Mouse (Mus musculus): ENCODE results near the gene Lingo1.
A peak's percentile ranks its signal among the peaks of the same experiment; 100 is the strongest.

Lingo1 gene

DNA sequence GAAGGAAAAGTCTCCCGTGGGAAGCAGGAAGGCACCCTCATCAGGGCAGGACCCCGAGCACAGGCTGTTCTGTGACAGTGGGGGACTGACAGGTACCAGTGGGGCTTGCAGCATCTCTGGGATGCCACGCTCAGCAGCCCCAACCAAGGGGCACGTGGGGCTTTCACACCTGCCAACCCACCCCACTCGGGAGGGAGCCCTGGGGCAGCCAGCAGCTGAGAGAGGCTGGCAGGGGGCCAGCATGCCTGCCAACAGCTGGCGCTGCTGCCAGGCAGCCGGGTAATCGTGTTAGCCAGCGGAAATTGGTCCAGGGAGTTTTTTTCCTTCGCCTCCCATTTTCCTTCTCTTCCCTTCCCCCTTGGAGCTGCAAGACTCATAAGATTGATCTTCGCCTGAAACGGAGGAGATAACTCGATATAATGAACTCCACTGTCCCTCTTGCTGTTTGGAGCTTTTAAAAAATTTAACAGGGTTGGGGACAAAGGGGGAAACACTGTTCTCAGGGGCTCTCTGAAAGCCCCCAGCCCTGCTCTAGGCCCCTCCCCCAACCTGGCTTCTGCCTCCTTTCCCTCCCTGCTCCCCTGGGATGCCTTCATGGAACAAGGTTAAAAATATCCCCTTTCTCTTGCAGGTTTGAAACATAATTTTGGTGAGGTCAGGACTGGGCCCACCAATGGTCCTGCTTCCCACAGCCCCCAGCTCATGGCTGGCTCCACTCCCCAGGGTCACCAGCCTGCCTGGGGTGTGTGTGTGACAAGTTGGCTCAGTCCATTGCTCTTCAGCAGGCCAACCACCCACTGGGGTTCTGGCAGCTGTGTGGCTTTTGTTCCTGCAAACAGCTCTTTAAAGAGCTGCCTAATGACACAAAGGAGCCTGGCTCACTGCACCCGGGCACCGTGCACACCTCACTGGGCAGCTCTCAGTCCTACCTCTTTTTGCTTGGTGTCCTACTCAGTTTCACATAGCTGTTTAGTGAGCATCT, 68.3 kb downstream of the Lingo1 start:
- DNase-seq (ENCODE audit: low read depth, low spot score), result peak; percentile 51

DNA sequence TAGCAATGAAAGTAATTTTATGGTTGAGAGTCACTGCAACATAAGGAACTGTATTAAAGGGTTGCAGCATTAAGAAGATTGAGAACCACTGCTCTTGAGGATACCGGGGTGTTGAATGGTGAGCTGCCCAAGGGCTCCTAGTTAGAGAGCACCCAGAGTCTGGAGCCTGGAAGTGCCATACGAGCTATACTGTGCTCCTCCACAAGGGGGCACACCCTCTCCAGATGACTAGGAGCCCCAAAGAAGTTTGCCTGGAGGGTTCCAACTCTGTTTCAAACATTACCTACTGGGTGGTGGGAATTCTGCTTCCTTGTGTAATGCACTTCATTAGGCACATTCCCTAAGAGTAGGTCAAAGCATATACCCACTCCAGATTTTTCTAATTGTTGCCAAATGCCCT, 70.5 kb downstream of the Lingo1 start:
- DNase-seq (ENCODE audit: low read depth, low spot score), result peak; percentile 48

DNA sequence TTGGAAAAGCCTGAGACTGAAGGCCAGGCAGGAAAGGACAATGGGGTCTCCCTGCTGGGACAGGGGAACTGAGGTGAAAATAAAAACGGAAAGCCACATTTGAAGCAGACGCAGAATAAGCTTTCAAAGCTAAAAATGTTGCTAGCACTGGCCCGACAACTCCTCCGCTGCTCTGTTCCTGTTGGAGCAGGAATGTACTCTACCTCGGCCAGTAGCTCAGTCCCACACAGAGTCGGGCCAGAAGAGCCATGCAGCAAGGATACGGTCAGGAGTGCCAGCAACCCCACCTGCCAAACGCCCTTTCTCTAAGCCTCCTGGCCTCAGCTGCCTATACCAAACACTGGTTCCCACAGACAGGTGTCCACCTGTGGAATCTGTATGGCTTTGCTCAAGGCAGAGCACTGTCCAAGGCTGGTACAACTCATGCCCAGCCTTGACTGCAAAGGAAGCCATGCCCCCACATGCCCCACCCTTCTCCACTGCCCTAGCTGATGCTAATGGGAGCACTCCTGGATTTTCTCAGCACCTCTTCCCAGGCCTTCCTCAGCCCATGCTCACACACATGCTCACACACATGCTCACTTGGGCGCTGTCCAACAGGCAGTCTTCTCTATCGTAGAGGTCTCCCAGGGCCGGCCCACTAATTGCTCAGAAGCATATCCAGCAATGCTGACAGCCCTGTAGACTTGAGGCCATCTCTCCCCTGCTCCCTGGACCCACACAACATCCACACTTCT, 74.0 kb downstream of the Lingo1 start:
- DNase-seq (ENCODE audit: low read depth, low spot score), result no peak

DNA sequence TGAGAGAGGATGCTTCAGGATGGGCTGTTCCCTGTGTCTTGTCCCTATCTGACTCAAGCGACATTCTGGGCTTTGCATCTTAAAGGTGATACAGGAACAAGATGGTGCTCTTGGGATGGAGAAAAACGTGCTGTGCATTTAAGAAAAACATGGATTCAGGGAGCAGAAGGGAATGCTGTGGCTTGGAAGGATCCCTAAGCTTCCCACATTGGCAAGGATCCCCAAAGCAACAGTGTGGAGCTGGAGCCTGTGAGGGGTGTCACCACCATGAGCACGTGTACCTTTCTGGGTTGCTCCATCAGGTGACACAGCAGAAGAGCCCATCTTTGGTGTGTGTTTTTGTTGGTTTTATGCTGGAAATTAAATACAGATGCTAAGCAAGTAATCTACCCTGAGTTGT, 77.3 kb downstream of the Lingo1 start:
- DNase-seq (ENCODE audit: low read depth, low spot score), result no peak

DNA sequence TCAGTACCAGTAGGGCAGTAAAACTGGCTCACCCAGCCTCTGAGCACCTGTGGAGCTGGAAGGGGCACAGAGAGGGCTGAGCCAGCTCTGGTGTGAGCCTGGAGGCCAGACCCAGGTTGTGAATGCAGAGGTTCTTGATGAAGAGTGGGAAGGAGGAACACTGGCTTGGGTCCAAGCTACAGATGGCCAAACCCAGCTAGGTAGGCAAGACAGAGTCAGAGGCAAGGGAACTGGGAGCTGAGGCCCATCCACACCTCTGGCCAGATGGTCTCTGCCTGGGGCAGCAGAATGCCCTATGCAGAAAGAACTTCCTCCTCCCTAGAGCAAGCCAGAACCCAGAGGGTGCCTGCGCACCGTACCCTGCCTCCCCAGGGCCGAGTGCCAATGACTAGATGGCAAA, 79.7 kb downstream of the Lingo1 start:
- no peak for DNase-seq (ENCODE audit: low read depth, low spot score)

DNA sequence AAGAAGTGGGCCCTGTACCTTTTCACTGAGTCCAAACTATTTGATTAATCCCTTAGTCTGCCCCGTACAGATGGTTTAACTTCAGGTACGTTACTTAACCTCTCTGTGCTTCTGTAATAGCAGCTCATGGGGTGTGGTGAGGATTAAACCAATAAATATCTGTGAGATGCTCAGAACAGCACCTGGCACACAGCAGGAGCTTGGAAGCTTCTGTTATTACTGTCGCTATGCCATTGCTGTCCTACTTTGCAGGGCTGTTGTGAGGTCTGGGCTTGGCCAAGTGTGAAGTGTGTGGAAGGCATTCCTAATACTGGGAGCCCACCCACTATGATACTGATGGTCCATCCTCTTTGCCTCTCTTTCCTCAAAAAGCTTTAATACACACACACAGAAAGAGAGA, 80.2 kb downstream of the Lingo1 start:
- no peak for DNase-seq (ENCODE audit: low read depth, low spot score)

DNA sequence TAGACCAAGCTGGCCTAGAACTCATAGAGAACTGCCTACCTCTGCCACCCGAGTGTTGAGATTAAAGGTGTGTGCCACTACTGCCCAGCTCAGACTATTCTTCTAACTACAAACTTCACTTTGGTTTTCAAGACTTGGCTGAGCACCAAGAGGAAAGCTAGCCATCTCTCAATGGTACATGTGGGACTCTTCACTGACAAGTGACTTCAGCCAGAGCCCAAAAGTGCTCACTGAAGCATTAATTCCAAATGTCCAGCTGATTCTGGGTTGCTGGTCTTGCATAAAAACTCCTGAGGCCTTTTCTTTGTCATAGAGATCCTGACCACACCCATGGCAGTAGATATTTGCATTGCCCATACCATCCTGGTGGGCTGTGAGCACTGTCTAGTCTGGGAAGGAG, 81.9 kb downstream of the Lingo1 start:
- no peak for DNase-seq (ENCODE audit: low read depth, low spot score)

DNA sequence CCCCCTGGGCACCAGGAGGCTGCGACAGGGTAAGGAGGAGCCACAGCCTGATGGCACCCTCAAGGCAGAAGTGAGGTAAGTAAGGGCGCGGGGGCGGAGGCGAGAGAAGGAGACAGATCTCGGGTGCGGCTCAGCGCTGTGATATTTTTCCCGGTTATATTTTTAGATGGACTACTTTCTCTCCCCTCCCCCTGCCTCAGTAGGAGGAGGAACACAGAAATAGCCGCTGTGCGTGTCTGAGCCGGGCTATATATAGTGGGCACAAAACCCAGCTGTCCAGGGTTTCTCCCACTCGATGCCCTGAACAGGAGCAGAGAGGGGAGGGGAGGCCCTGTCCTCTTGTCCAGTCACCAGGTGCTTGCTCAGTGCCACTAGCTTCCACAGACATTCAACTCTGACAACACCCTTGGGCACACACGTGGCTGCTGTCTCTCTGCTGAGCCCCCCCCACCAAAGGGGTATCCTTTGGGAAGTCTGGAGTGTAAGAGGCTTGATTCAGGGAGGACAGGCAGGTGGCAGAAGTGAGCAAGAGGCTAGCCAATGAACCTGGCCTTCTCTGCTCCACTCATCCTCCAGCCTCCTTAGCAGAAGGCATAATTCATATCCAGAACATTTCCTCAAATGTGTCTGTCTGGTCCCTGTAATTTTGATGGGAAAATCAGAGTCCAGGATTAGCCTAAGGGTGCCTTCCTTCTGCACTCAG, 83.5 kb downstream of the Lingo1 start:
- peak; percentile 89 for DNase-seq (ENCODE audit: low read depth, low spot score)

DNA sequence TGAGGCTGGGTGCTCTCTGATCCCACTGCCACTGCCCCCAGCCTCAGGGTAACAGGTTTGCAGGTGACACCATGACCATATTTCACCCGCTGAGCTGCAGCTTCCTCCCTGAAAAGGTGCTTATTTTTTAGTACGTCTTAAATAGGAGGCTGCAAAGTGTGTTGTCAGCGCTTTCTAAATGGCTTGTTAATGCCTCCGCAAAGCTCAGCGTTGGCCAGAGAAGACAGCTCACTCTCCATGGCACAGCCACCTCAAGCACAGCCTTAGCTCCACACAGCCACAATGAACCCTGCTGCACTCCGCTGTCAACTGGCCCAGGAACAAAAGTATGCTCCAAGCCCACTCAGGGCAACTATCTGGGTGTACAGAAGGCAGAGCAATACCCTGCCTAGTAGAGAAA, 85.3 kb downstream of the Lingo1 start:
- no peak for DNase-seq (ENCODE audit: low read depth, low spot score)

DNA sequence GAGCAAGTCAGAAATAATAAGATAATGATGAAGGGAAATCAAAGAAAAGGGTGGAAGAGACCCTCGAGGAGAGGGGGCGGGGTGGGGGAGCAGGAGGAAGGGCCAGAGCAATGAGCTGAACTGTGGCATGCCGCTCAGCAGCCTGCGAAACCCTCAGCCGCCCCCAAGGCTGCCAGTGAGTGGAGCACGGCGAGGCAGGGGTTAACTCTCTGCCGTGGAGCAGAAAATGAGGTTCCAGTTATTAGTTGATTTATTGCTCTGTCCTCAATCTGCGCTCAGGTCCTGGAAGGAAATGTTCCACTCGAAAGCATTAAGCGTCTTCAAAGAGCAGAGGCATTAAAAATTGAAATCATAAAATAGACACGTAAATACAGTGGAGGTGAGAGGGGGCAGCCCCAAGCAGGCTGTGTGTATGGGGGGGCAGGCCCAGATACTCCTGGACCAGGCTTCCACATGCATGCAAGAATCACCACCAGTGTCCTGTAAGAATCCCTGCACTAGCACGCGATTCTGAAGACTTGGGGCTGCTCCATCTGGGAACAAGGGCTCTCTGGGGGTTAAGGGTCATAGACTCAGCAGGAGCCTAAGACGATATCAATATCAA, 89.7 kb downstream of the Lingo1 start:
- DNase-seq (ENCODE audit: low read depth, low spot score), result no peak

DNA sequence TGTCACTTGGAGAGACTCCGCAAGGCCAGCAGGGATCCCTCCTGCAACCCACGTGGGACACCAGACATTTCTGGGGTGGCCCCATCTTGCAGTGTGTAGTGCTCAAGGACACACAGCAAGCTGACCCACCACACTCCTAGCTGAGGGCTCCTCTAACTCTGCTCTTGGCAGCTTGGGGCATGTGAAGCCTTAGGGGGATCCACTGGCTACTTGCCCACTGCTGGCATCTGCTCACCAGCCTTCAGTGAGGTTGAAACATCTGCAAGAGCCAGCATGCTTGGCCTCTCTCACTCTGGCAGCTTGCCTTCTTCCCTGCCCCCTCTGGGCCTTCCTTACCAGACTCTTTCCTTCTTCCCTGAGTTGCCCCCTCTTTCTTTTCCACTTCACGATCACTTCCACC, 94.9 kb downstream of the Lingo1 start:
- DNase-seq (ENCODE audit: low read depth, low spot score), result no peak

DNA sequence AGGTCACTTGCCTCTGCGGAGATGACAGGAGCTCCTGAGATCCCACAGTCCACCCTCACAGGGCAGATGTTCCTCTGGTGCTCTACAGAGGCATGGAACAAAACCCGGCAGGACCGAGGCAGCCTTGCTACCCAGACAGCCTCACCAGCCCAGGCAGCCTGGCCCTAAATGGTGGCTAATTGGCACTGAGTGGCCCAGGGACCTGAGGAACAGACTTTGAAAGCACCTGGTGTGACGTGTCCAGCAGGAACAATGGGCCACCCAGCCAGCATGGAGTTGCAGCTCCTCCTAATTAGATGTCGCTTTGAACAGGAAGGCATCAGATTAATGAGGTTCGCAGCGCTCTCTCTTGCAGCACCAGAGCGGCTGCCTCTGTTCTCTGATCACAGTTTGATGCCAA, 95.4 kb downstream of the Lingo1 start:
- DNase-seq (ENCODE audit: low read depth, low spot score), result no peak

DNA sequence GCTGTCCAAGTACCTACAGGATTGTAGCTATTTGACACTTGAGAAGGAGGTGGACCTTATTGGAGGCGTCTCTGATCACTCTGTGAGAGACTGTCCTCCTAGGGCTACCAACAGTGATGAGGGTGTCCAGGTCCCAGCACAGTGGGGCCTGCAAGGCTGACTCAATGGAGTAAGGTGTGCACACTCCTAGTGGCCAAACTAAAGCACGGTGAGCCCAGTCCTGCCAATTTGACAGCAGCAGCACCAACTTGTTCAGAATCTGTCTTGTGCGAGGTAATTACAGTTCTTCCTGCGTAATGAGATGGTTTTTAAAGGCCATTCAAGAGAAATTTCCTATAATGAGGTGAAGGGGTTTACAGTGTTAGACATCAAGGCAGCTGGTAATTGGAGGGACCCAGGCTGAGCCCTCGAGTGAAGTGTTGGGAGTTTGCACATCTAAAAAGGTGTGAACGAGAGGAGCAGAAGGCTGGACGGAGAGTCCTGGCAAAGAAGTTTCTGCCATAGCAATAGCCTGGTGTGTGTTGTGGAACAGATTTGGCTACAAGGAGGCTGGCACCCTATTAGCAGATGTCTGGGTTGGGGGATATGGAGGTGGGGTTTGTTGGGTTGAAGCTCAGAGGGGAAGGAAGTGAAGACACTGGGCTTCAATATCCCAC, 97.4 kb downstream of the Lingo1 start:
- DNase-seq (ENCODE audit: low read depth, low spot score), result no peak

DNA sequence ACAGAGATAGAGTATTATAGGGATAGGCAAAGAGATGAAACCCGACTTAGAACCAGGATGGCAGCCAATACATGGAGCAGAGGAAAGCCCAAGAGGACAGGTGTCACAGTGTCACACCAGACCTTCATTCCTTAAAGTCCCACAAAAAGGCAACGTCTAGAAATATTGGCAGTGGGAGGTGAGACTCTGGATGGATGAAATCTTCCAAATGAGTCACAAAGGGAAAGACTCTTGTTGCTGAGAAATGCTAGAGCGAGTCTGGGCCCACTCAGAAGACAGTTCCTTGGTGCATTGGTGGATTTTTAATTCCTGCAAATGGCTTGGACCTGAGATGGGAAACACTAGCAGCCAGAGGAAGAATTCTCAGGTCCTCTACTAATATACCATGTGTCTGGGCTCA, 102.2 kb downstream of the Lingo1 start:
- DNase-seq (ENCODE audit: low read depth, low spot score), result no peak

DNA sequence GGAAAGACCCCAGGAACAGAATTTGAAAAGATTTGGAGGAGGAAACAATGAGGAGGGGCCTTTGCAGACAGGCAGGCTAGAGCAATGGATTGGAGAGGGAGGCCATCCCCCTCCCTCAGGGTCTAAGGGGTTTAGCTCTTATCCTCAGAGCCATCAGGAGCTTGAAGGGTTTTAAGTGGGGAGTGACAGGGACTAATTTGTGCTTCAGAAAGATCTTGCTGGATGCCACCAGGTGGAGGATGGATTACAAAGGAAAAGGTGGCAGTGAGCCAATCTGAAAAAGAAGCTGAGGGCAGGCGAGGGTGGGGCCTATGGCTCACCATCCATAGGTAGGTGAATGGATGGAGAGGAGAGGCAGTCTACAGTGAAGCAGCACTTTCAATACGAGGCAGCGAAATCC, 105.0 kb downstream of the Lingo1 start:
- no peak for DNase-seq (ENCODE audit: low read depth, low spot score)

DNA sequence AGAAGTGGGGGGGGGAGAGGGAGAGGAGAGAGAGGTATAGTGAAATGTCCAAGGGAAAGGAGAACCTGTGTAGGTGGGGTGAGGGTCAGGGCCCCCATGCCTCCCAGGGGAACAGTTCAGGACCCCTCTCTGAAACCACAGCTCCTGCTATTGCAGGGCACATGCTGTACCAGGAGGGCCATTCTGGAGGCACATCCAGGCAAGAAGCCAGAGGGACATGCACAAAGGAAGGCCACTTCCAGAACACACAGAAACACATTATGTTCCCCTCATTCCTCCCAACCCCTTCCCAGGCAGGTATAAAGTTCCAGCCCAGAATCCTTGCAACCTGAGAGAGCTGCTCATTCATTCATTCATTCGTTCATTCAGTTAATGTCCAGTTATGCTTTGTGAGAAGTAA, 105.6 kb downstream of the Lingo1 start:
- DNase-seq (ENCODE audit: low read depth, low spot score), result no peak

DNA sequence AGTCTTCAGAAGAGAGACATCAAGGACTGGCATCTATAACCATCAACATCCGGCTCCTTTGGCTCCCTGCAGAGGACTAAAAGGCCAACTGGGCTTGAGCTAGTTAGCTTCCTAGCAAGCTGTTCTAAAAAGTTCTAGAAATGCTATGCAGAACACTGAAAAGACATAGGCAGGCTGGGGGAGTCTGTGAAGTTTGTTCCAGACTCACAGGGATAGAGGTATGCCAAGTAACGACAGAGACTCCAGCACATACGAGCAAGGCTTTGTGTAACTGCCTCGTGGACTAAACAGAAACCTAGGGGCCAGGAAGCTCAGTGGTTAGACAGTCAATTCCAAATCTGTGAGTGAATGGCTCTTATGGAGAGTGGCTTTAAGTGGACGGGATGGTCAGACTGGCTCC, 108.8 kb downstream of the Lingo1 start:
- no peak for DNase-seq (ENCODE audit: low read depth, low spot score)

DNA sequence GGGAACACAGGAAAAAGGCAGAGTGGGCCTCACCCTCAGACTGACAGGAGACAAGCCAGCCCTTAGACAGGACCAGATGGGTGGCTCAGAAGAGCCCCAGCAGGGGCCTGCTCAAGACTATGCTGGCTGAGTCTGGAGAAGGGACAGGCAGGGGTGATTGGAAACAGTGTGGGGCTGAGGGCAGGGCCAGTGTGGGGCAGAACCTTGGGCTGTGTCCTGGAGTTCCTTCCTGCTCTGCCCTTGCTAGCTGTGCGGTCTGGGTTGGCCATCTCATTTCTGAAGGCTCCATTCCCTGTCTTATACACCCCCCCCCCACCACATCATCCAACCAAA, 109.2 kb downstream of the Lingo1 start:
- DNase-seq (ENCODE audit: low read depth, low spot score), result no peak

DNA sequence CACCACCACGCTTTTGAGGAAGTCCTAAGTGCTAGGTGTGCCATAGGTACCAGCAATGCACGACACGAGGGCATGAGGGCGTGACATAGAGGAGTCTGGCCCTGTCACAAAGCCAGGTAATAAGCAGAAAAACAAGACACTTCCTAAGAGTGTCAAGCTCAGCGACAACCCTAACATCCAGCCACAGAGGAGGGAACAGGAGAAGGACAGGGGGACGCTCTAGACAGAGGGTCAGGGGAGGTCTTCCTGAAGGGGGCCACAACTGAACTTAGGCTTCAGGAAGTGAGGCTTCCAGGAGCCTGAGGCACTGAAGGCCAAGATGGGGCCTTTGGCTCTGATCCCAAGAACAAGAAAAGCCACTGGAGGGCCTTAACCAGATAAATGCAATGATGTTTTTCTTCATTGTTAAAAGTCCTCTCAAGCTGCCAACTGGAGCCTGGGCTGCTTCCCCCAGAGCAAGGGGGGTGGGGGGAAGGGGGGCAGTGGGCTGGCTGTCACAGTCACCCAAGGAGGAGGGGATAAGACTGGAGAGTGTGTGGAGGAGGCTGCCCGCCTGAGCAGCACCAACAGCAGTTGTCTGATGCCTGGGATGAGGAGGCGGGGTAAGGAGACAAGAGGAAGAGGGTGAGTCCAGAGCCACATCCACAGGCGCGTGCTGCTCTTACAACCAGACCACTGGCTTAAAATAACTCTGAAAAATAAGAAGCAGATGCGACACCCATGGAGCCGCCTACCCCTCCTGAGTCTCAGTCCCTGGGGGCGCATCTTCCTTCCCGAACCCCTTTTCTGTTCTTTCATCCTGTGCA, 109.7 kb downstream of the Lingo1 start:
- DNase-seq (ENCODE audit: low read depth, low spot score), result no peak

DNA sequence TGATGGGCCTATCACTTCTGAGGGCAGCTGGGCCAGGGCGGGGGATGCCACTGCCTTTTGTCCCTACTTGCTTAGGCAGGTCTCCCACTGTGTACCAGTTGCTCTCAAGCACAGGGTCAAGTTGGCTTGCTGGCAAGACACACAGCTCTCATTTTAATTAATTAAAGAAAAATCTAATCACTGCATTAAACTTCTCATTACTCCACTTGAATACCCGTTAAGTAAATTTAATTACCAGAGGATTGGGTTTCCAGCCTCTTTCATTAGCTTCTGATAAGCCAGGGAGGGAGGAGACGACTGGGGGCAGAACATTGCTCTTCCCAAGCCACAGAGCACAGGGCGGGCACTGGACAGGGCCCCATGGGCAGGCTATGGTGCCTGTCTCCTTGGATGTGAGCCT, 113.4 kb downstream of the Lingo1 start:
- no peak for DNase-seq (ENCODE audit: low read depth, low spot score)

DNA sequence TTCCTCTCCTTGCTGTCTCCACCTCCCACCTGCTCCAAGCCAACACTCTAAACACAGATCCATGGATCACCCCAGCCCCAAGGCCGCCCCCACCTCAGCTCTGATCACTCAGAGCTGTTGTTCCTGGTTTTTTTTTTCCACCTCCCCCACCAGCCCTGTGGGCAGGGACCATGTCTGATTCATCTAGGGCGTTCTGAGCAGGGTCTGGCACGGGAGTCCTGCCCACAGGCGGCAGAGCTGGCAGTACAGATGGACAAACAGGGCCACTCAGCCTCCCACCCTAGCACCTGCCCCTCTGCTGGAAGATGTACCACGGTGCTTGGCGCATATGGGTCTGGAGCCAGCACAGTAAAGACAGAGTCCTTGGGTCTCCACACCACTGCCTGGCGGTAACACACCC, 114.3 kb downstream of the Lingo1 start:
- no peak for DNase-seq (ENCODE audit: low read depth, low spot score)

All from skeletal muscle tissue, adult 2 months (tissue).